Mouse (Mus musculus) lung, embryonic 15.5 days (tissue): Measurements from ENCODE around the gene Pde4d. TPM values are rescaled to one million over a fixed set of nuclear protein-coding genes. Genes with fewer than 3 reads are reported as not detected.

Experiments used
- ATAC-seq: fragments of 200-750 bp; cut with Nextera tagmentation; 2 replicates; pipeline ENCODE4 v1.8.0; 2017; ENCODE audit warnings: moderate number of reproducible peaks, borderline replicate concordance; ENCODE audit not compliant: low FRiP score, low TSS enrichment; ENCODE audit errors: extremely low read depth
- H3K27ac ChIP-seq: fragments of 300-500 bp; sonication (generic); 2 replicates; pipeline ENCODE4 v1.5.1; 2015; ENCODE audit warnings: moderate library complexity, mild to moderate bottlenecking, inconsistent platforms
- H3K27me3 ChIP-seq: fragments of 300-500 bp; sonication (generic); 2 replicates; pipeline ENCODE4 v1.6.1; 2015; ENCODE audit warnings: inconsistent platforms
- H3K36me3 ChIP-seq: fragments of 300-500 bp; sonication (generic); 2 replicates; pipeline ENCODE4 v1.6.1; 2015; ENCODE audit warnings: inconsistent platforms
- H3K4me1 ChIP-seq: fragments of 300-500 bp; sonication (generic); 2 replicates; pipeline ENCODE4 v1.6.1; 2015; ENCODE audit warnings: inconsistent platforms
- H3K4me2 ChIP-seq: fragments of 300-500 bp; sonication (generic); 2 replicates; pipeline ENCODE4 v1.6.1; 2015; ENCODE audit warnings: inconsistent platforms, mild to moderate bottlenecking, moderate library complexity
- H3K4me3 ChIP-seq: fragments of 300-500 bp; sonication (generic); 2 replicates; pipeline ENCODE4 v1.5.1; 2015; ENCODE audit warnings: mild to moderate bottlenecking, inconsistent platforms
- H3K9ac ChIP-seq: fragments of 300-500 bp; sonication (generic); 2 replicates; pipeline ENCODE4 v1.6.1; 2015; ENCODE audit warnings: inconsistent platforms
- H3K9me3 ChIP-seq: fragments of 300-500 bp; sonication (generic); 2 replicates; pipeline ENCODE4 v1.6.1; 2016; ENCODE audit warnings: inconsistent platforms
- WGBS: fragments of 180-500 bp; shearing (Covaris S2); methylation state at CpG from one replicate; pipeline ENCODE4 v1.1.7; 2015; 5-methylcytosine and 5-hydroxymethylcytosine counted together
- polyA plus RNA-seq: library from polyadenylated mRNA; unstranded; fragments of >200 nt; fragmentation: Nextera tagmentation; extraction: Ambion mirVana; gene quantifications from 2 replicates; pipeline ENCODE4 v1.2.1, GENCODE M21; 2015

The Pde4d gene
- polyA plus RNA-seq, 1 experiment from 2014 or later: 18.2 TPM

GRCm38 (mm10) chr13:109350100-109350499 is 900.4 kb downstream of the Pde4d start:
- 77% methylated on average over 7 of the region's 7 CpGs for WGBS
- H3K36me3 ChIP-seq: no peaks in the 10 kb centered on the region
- H3K27me3 ChIP-seq: no peaks in the 10 kb centered on the region
- H3K27ac ChIP-seq: no peak overlapping the region
- H3K9me3 ChIP-seq: no peaks in the 10 kb centered on the region
- H3K4me3 ChIP-seq: no peak overlapping the region
- H3K4me1 ChIP-seq: 0 out of 2 replicates have a peak, but pooled peaks cover 3% of the 10 kb centered on the region
- no peak overlapping the region for H3K9ac ChIP-seq
- no peak overlapping the region for H3K4me2 ChIP-seq
- ATAC-seq: no peak

GRCm38 (mm10) chr13:109354017-109354416 is 904.3 kb downstream of the Pde4d start:
- Histone ChIP-seq H3K4me1 (0 out of 2 replicates have a peak, but pooled peaks cover 3% of the 10 kb centered on the region), H3K4me2 (no peak overlapping the region), H3K9ac (no peak overlapping the region), H3K27me3 (no peaks in the 10 kb centered on the region), H3K36me3 (no peaks in the 10 kb centered on the region), H3K4me3 (no peak overlapping the region), H3K27ac (no peak overlapping the region), H3K9me3 (no peaks in the 10 kb centered on the region)
- ATAC-seq: no peak
- 61% methylated on average over 7 of the region's 7 CpGs for WGBS

GRCm38 (mm10) chr13:109356252-109356651 is 906.5 kb downstream of the Pde4d start:
- no peaks in the 10 kb centered on the region for H3K36me3 ChIP-seq
- no peak overlapping the region for H3K9ac ChIP-seq
- no peak overlapping the region for H3K4me2 ChIP-seq
- no peaks in the 10 kb centered on the region for H3K27me3 ChIP-seq
- 0 out of 2 replicates have a peak, but pooled peaks cover 3% of the 10 kb centered on the region for H3K4me1 ChIP-seq
- no peaks in the 10 kb centered on the region for H3K9me3 ChIP-seq
- peak; percentile 46; the same call in 1 of the 2 replicates for ATAC-seq
- no peak overlapping the region for H3K4me3 ChIP-seq
- no peak overlapping the region for H3K27ac ChIP-seq
- WGBS: 75% methylated on average over 7 of the region's 7 CpGs

- Histone ChIP-seq H3K4me2 (no peak overlapping the region), H3K4me1 (no peaks in the 10 kb centered on the region), H3K9me3 (no peaks in the 10 kb centered on the region), H3K36me3 (no peaks in the 10 kb centered on the region), H3K9ac (no peak overlapping the region), H3K27me3 (no peaks in the 10 kb centered on the region), H3K27ac (no peak overlapping the region), H3K4me3 (no peak overlapping the region)
- no peak for ATAC-seq
- 66% methylated on average over 2 of the region's 2 CpGs for WGBS
Measured at GRCm38 (mm10) chr13:109359994-109360393, 910.2 kb downstream of the Pde4d start.

- Histone ChIP-seq H3K36me3 (no peaks in the 10 kb centered on the region), H3K4me3 (no peak overlapping the region), H3K27me3 (no peaks in the 10 kb centered on the region), H3K4me1 (no peaks in the 10 kb centered on the region), H3K27ac (no peak overlapping the region), H3K9me3 (no peaks in the 10 kb centered on the region), H3K9ac (no peak overlapping the region), H3K4me2 (no peak overlapping the region)
- no peak for ATAC-seq
- WGBS: 46% methylated on average over 6 of the region's 6 CpGs
Measured at GRCm38 (mm10) chr13:109362340-109362739, 912.6 kb downstream of the Pde4d start.

GRCm38 (mm10) chr13:109374465-109374864 is 924.7 kb downstream of the Pde4d start:
- Histone ChIP-seq H3K27me3 (no peaks in the 10 kb centered on the region), H3K4me3 (no peak overlapping the region), H3K9me3 (no peaks in the 10 kb centered on the region), H3K27ac (no peak overlapping the region), H3K4me2 (no peak overlapping the region), H3K9ac (no peak overlapping the region), H3K36me3 (no peaks in the 10 kb centered on the region), H3K4me1 (no peaks in the 10 kb centered on the region)
- 39% methylated on average over 5 of the region's 5 CpGs for WGBS
- ATAC-seq: no peak; the same call in 1 of the 2 replicates

GRCm38 (mm10) chr13:109376681-109377080 is 926.9 kb downstream of the Pde4d start:
- Histone ChIP-seq H3K4me2 (no peak overlapping the region), H3K27ac (no peak overlapping the region), H3K36me3 (no peaks in the 10 kb centered on the region), H3K9me3 (no peaks in the 10 kb centered on the region), H3K4me3 (no peak overlapping the region), H3K4me1 (no peaks in the 10 kb centered on the region), H3K9ac (no peak overlapping the region), H3K27me3 (no peaks in the 10 kb centered on the region)
- 37% methylated on average over 1 of the region's 1 CpGs for WGBS
- ATAC-seq: no peak

- Histone ChIP-seq H3K27ac (no peak overlapping the region), H3K9ac (no peak overlapping the region), H3K4me1 (no peaks in the 10 kb centered on the region), H3K4me3 (no peak overlapping the region), H3K27me3 (no peaks in the 10 kb centered on the region), H3K4me2 (no peak overlapping the region), H3K9me3 (no peaks in the 10 kb centered on the region), H3K36me3 (no peaks in the 10 kb centered on the region)
- ATAC-seq: no peak
- 96% methylated on average over 2 of the region's 2 CpGs for WGBS
Measured at GRCm38 (mm10) chr13:109380149-109380548, 930.4 kb downstream of the Pde4d start.

GRCm38 (mm10) chr13:109388626-109389220 is 939.0 kb downstream of the Pde4d start:
- H3K9ac ChIP-seq: no peak overlapping the region
- H3K27me3 ChIP-seq: no peaks in the 10 kb centered on the region
- WGBS: 53% methylated on average over 8 of the region's 8 CpGs
- no peak overlapping the region for H3K27ac ChIP-seq
- ATAC-seq: no peak
- no peak overlapping the region for H3K4me2 ChIP-seq
- no peak overlapping the region for H3K4me3 ChIP-seq
- no peaks in the 10 kb centered on the region for H3K36me3 ChIP-seq
- H3K4me1 ChIP-seq: no peaks in the 10 kb centered on the region
- H3K9me3 ChIP-seq: no peaks in the 10 kb centered on the region

GRCm38 (mm10) chr13:109402396-109402795 is 952.6 kb downstream of the Pde4d start:
- H3K36me3 ChIP-seq: no peaks in the 10 kb centered on the region
- H3K27me3 ChIP-seq: no peaks in the 10 kb centered on the region
- no peak overlapping the region for H3K9ac ChIP-seq
- H3K9me3 ChIP-seq: no peaks in the 10 kb centered on the region
- no peak overlapping the region for H3K4me3 ChIP-seq
- WGBS: 81% methylated on average over 4 of the region's 4 CpGs
- no peak for ATAC-seq
- no peak overlapping the region for H3K27ac ChIP-seq
- H3K4me2 ChIP-seq: no peak overlapping the region
- no peaks in the 10 kb centered on the region for H3K4me1 ChIP-seq

GRCm38 (mm10) chr13:109402936-109403335 is 953.2 kb downstream of the Pde4d start:
- no peak overlapping the region for H3K4me3 ChIP-seq
- WGBS: 33% methylated on average over 2 of the region's 2 CpGs
- no peaks in the 10 kb centered on the region for H3K27me3 ChIP-seq
- no peak overlapping the region for H3K27ac ChIP-seq
- no peaks in the 10 kb centered on the region for H3K9me3 ChIP-seq
- ATAC-seq: no peak
- H3K4me1 ChIP-seq: no peaks in the 10 kb centered on the region
- no peaks in the 10 kb centered on the region for H3K36me3 ChIP-seq
- no peak overlapping the region for H3K9ac ChIP-seq
- no peak overlapping the region for H3K4me2 ChIP-seq

GRCm38 (mm10) chr13:109406341-109406740 is 956.6 kb downstream of the Pde4d start:
- 84% methylated on average over 8 of the region's 8 CpGs for WGBS
- no peak for ATAC-seq
- H3K36me3 ChIP-seq: no peaks in the 10 kb centered on the region
- no peak overlapping the region for H3K9ac ChIP-seq
- no peak overlapping the region for H3K4me2 ChIP-seq
- H3K4me1 ChIP-seq: no peaks in the 10 kb centered on the region
- no peak overlapping the region for H3K4me3 ChIP-seq
- no peaks in the 10 kb centered on the region for H3K27me3 ChIP-seq
- H3K27ac ChIP-seq: no peak overlapping the region
- H3K9me3 ChIP-seq: no peaks in the 10 kb centered on the region

GRCm38 (mm10) chr13:109407371-109407770 is 957.6 kb downstream of the Pde4d start:
- Histone ChIP-seq H3K27ac (no peak overlapping the region), H3K27me3 (no peaks in the 10 kb centered on the region), H3K36me3 (no peaks in the 10 kb centered on the region), H3K4me2 (no peak overlapping the region), H3K4me3 (no peak overlapping the region), H3K4me1 (no peaks in the 10 kb centered on the region), H3K9ac (no peak overlapping the region), H3K9me3 (no peaks in the 10 kb centered on the region)
- ATAC-seq: no peak
- WGBS: 69% methylated on average over 3 of the region's 3 CpGs
